Mouse (Mus musculus) lung, postnatal 25 days (tissue): Measurements from ENCODE around the gene Kcna1.

ENCODE experiments used
- DNase-seq: peaks from one replicate; pipeline ENCODE4 v3.0.0; 2022; ENCODE audit warnings: low spot score

The Kcna1 gene

GRCm38 (mm10) chr6:126646381-126646780 lies at the start of gene Kcna1:
Gene Kcna1, minus strand, starts transcription at chr6:126646384.
- no peak for DNase-seq

GRCm38 (mm10) chr6:126687120-126687519 lies 40.9 kb upstream of the Kcna1 start:
- no peak for DNase-seq

GRCm38 (mm10) chr6:126685135-126685534 lies 39.0 kb upstream of the Kcna1 start:
- DNase-seq = no peak

DNA sequence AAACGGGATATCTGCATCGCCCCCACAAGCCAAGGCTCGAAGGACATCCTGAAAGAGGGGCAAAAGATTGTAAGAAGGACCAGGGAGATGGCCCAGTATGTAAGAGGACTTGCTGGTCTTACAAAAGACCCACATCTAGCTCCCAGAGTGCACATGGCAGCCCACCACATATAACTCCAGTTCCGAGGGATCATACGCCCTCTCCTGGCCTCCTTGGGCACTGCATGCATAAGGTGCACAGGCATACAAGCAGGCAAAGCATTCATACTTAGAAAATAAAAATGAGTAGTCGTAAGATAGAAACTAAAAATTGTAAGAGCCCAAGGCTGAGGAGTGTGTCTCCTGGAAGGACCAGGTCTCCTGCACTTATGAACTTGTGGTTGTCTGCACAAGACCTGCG lies 32.8 kb upstream of the Kcna1 start:
- no peak for DNase-seq

GRCm38 (mm10) chr6:126667001-126667400 lies 20.8 kb upstream of the Kcna1 start:
- DNase-seq = no peak

DNA sequence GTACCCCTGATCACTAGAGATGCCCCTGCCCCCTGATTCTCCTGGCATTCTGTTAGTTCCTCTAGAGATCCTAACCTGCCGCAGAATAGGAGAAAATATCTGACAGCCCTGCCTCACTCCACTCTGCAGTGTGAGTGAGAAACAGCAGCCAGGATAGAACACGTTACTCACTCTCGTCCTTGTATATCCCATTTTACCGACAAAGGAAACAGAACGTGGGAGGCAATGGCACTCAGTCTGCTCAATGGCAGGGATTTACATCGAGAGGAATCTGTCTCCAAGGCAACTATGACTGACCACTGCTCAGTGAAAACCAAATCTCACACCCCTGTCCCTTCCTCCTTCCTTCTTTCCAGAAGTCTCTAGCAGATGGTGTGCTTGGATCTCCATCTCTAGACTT lies 19.9 kb upstream of the Kcna1 start:
- DNase-seq = no peak

- no peak for DNase-seq
Measured at GRCm38 (mm10) chr6:126664569-126664968, 18.4 kb upstream of the Kcna1 start.

GRCm38 (mm10) chr6:126657646-126658394 lies 11.6 kb upstream of the Kcna1 start:
- no peak for DNase-seq

DNA sequence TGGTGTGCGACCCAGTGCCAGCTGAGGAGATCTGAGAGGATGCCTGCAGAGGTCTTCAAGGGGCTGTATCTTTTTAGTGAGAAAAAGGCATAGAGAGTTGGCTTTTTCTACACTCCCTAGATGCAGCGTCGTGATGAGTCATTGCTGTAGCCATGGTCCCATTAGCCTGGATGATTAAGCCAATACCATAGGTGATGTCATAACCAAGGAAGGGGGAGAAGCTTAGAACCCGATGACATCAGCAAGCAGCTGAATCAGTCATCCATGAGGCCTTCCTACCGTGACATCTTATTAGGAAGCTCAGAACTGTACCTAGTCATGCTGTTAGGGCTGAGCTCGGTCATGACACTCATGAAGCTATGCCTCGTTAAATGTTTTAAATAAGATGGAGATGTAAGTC lies 7.4 kb upstream of the Kcna1 start:
- DNase-seq = no peak

DNA sequence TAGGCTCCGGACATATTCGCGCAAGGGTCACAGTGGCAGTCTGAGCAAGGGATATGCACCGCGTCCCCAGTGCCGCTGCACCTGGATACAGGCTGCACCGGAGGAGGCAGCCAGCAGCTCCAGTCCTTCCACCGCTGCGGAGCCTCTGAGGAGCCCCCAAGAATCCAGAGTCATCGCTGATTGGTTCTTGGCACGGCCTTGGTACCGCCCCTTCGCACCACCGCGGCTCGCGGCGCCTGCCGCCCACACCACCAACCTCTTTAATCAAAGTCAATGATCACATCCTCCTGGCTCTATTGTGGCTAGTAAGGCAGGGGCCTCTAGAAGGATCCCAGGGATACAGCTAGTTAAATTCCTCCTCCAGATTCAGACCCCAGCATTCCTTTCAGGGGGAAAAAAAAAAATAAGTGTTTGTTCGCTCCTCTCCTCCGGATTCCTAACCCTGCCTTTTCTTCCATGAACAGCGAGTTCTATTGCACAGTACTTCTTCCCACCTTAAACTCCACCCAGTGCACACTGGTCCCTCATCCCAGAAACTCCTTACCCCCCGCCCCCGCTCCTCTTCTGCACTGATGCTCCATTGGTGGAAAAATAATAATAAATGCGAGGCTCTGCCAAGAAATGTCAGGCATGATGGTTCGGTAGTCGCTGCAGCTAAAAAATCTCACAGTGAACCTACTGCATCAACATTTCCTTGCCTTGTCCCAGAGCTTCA lies 383 bp downstream of the Kcna1 start:
- DNase-seq = no peak

DNA sequence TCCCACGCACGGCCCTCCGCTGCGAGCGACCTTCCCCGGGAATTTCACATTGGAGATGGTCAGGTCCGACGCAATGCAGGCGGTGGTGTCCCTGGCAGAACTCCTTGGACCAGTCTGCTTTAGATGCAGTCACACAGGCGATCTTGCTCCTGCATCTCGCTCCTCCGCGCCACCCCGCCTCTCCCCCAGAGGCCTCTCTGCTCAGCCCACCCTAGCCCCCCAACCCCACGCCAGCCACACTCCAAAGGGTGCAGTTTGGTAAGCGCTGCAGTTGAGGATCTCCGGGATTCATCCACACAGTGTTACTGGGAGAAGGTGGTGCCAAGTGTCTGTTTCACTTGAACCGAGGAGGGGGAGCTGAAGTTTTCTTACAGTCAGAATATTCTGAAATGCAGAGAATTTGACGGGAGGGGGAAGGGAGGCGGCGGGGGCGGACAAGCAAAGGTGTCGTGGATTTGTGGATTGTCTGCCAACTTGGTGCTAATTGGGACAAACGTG lies 1.1 kb downstream of the Kcna1 start:
- no peak for DNase-seq

- DNase-seq = no peak
Measured at GRCm38 (mm10) chr6:126644181-126645043, 1.8 kb downstream of the Kcna1 start.

- no peak for DNase-seq
Measured at GRCm38 (mm10) chr6:126643341-126644055, 2.7 kb downstream of the Kcna1 start.

- no peak for DNase-seq
Measured at GRCm38 (mm10) chr6:126642856-126643321, 3.3 kb downstream of the Kcna1 start.

DNA sequence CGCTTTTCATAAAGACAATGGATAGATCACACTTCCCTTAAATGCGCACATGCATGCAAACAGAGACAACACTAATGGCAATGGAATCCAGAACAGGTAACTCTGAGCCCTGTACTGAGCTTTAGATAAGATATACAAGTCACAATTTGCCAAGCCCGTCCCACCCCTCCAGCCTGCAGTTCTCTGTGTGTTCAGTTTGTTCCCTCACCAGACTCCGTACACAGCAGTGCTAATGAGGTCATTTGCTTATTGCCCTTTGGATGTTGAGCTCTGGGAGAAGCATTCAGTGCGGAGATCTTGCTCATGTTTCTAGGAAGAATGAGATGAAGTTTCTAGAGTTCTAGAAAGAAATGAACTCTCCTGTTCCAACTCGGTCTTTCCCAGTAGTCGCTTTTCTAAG lies 17.7 kb downstream of the Kcna1 start:
- no peak for DNase-seq

- DNase-seq = no peak
Measured at GRCm38 (mm10) chr6:126618455-126618854, 27.7 kb downstream of the Kcna1 start.

DNA sequence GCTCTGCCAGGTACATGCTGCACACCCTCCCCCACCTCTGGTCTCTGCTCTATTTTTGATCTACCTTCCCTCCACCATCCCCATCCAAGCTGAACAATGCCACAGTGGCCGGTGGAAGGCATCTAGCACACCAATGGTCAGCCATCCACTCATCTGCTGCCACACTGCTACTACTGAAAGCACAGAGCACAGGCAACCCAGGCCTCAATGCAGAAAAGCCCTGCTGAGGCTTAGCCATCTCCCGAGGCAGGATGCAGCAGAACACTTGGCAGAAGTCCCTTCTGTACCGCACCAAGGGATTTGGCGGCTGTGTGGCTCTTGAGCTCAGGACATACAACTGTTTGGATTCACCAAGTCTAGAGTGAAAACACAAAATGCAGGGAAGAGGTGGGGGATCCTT lies 35.4 kb downstream of the Kcna1 start:
- no peak for DNase-seq

DNA sequence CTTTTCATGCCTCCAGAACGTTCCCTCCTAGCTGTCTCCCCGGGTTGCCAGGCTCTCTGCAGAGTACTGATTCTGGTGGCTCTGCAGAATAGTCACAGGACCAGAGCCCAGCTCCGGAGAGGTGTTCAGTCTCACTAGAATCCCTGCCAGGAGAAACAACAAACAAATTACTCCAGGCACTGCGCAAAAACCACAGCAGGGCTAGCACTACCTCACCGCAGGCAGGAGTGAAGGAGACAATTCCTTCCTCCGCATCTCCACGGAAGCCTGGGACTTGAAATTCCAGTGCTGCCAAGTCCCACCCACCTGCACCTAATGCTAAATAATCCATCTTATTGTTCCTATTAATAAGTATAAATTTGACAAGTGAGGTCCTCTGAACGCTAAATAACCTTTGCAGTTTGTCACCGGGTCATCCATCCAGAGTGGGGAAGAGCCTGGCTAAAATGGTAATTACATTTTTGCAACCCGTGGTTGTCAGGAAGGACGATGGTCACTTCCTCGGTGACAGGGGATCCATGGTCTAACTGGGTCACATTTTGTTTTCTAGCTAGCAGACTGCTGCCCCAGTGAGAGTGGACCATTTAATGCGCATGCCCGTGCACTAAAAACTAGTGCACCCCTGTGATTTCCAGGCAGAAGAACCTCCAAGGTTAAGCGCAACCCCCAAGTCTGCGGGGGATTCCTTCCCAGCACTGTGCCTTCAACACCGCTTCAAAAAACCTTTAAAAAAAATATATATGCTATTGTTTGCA lies 36.8 kb downstream of the Kcna1 start:
- no peak for DNase-seq

DNA sequence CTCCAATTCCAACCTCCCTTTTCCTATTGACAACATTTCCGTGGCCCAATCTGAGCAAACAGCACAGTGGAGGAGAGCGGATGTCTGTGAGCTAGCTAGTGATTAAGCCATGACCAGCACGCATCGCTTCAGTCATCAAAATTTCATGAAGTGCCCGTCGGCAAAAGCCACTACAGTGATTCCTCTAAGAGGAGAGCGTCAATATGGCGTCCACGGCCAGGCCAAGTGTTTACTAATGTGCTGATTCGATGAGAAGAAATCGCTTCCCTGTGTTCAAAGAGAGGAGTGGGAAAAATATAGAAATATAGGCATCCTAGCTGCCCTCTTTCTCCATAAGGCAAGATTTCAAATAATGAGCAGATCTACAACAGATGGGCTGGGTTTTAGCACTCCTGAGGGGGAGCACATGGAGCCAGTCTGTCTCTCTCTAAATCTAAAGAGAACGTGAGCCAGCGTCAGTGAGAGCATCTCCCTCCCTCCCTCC lies 44.3 kb downstream of the Kcna1 start:
- DNase-seq = no peak

- DNase-seq = no peak
Measured at GRCm38 (mm10) chr6:126599201-126599995, 46.8 kb downstream of the Kcna1 start.
